Mouse (Mus musculus) myocyte (in vitro differentiated cells): ENCODE measurements at regions not wholly inside any gene's neighbourhood (a gene's known extent, or its start where the extent isn't known, plus 50 kb on each side); places are given as distances from the start of the nearest gene placed in this dataset.

ENCODE experiments used
- H3K27me3 ChIP-seq: one replicate; pipeline ENCODE4 v1.6.1; 2011; ENCODE audit not compliant: control insufficient read depth, insufficient read depth, insufficient read length
- H3K36me3 ChIP-seq: one replicate; pipeline ENCODE4 v1.6.1; 2011; ENCODE audit not compliant: control insufficient read depth, insufficient read depth
- H3K4me2 ChIP-seq: one replicate; pipeline ENCODE4 v1.6.1; 2011; ENCODE audit warnings: low read depth, control low read depth
- H3K4me3 ChIP-seq: one replicate; pipeline ENCODE4 v1.5.1; 2011; ENCODE audit warnings: mild to moderate bottlenecking, control low read depth, moderate library complexity
- H3K79me2 ChIP-seq: one replicate; pipeline ENCODE4 v1.6.1; 2011; ENCODE audit not compliant: control insufficient read depth, insufficient read depth
- H3ac ChIP-seq: one replicate; pipeline ENCODE4 v1.6.1; 2011; ENCODE audit not compliant: control insufficient read depth, insufficient read length
- CEBPB ChIP-seq: IDR thresholded peaks from 2 replicates; pipeline ENCODE4 v1.6.1; 2011; ENCODE audit warnings: mild to moderate bottlenecking, moderate library complexity; ENCODE audit not compliant: poor library complexity, insufficient read depth, severe bottlenecking
- E2F4 ChIP-seq: IDR thresholded peaks from one replicate; pipeline ENCODE4 v1.6.1; 2011; ENCODE audit warnings: mild to moderate bottlenecking, control low read depth, moderate library complexity; ENCODE audit not compliant: insufficient read depth
- MAX ChIP-seq: IDR thresholded peaks from one replicate; pipeline ENCODE4 v1.6.1; 2011; ENCODE audit warnings: low read depth, mild to moderate bottlenecking, control low read depth
- MYOD1 ChIP-seq, 3 experiments: IDR thresholded peaks; one replicate each; pipeline ENCODE4 v1.6.1; 2011; ENCODE audit warnings: control low read depth in 2 of 3, low read depth in 2 of 3, mild to moderate bottlenecking in 2 of 3, moderate library complexity in 1 of 3; ENCODE audit not compliant: insufficient read length in 2 of 3, control insufficient read depth in 1 of 3
- MYOG ChIP-seq, 3 experiments: IDR thresholded peaks; one replicate each; pipeline ENCODE4 v1.6.1; 2011; ENCODE audit warnings: control low read depth in 2 of 3, low read depth in 2 of 3, mild to moderate bottlenecking in 2 of 3; ENCODE audit not compliant: insufficient read length in 2 of 3, control insufficient read depth in 1 of 3, insufficient read depth in 1 of 3
- POLR2A ChIP-seq: IDR thresholded peaks from one replicate; pipeline ENCODE4 v1.6.1; 2011; ENCODE audit warnings: low read depth, mild to moderate bottlenecking, control low read depth, moderate library complexity; ENCODE audit not compliant: insufficient read length
- POLR2AphosphoS2 ChIP-seq: IDR thresholded peaks from one replicate; pipeline ENCODE4 v1.6.1; 2011; ENCODE audit warnings: low read depth, control low read depth; ENCODE audit not compliant: insufficient read length
- REST ChIP-seq: IDR thresholded peaks from one replicate; pipeline ENCODE4 v1.6.1; 2011; ENCODE audit warnings: mild to moderate bottlenecking, control low read depth, moderate library complexity; ENCODE audit not compliant: insufficient read depth, insufficient read length
- SRF ChIP-seq: IDR thresholded peaks from one replicate; pipeline ENCODE4 v1.6.1; 2011; ENCODE audit warnings: low read depth; ENCODE audit not compliant: control insufficient read depth, insufficient read length
- TCF12 ChIP-seq: IDR thresholded peaks from one replicate; pipeline ENCODE4 v1.6.1; 2011; ENCODE audit warnings: mild to moderate bottlenecking, control low read depth; ENCODE audit not compliant: poor library complexity, insufficient read depth, severe bottlenecking
- TCF3 ChIP-seq: IDR thresholded peaks from one replicate; pipeline ENCODE4 v1.6.1; 2011; ENCODE audit warnings: low read depth, control low read depth; ENCODE audit not compliant: insufficient read length
- USF1 ChIP-seq: IDR thresholded peaks from one replicate; pipeline ENCODE4 v1.6.1; 2011; ENCODE audit warnings: low read depth, mild to moderate bottlenecking, control low read depth, moderate library complexity

GRCm38 (mm10) chr1:179906115-179906514, 54.2 kb upstream of the Cdc42bpa start:
- H3ac ChIP-seq, result no peak overlapping the region
- no peaks in the 10 kb centered on the region for H3K36me3 ChIP-seq
- TF ChIP-seq CEBPB, result no peak
- TF ChIP-seq MAX, result no peak
- no peak for TF ChIP-seq MYOG (IDR thresholded peaks at IDR 0.05; ENCODE audit: control insufficient read depth in 1 of 3, insufficient read depth in 1 of 3, insufficient read length in 2 of 3, low read depth in 2 of 3)
- TF ChIP-seq POLR2AphosphoS2, result no peak
- no peak for TF ChIP-seq USF1
- no peak for TF ChIP-seq POLR2A
- TF ChIP-seq TCF3, result no peak
- TF ChIP-seq REST, result no peak
- no peak for TF ChIP-seq SRF
- TF ChIP-seq TCF12, result no peak
- no peak for TF ChIP-seq MYOD1 (IDR thresholded peaks at IDR 0.05; ENCODE audit: control insufficient read depth in 1 of 3, insufficient read length in 2 of 3, low read depth in 2 of 3)
- no peak for TF ChIP-seq E2F4
- no peak overlapping the region for H3K4me2 ChIP-seq
- no peaks in the 10 kb centered on the region for H3K79me2 ChIP-seq
- H3K27me3 ChIP-seq, result no peaks in the 10 kb centered on the region
- H3K4me3 ChIP-seq, result no peak overlapping the region

- Histone ChIP-seq H3K4me3 (no peak overlapping the region), H3K27me3 (no peaks in the 10 kb centered on the region), H3K4me2 (no peak overlapping the region), H3ac (no peak overlapping the region), H3K79me2 (no peaks in the 10 kb centered on the region), H3K36me3 (no peaks in the 10 kb centered on the region)
- TF ChIP-seq REST (no peak), MYOD1 (IDR thresholded peaks at IDR 0.05; ENCODE audit: control insufficient read depth in 1 of 3, insufficient read length in 2 of 3, low read depth in 2 of 3) (no peak), MYOG (IDR thresholded peaks at IDR 0.05; ENCODE audit: control insufficient read depth in 1 of 3, insufficient read depth in 1 of 3, insufficient read length in 2 of 3, low read depth in 2 of 3) (no peak), TCF12 (no peak), USF1 (no peak), POLR2AphosphoS2 (no peak), POLR2A (no peak), SRF (no peak), MAX (no peak), CEBPB (no peak), TCF3 (no peak), E2F4 (no peak)
Observed at GRCm38 (mm10) chr1:179892711-179893110, 67.6 kb upstream of the Cdc42bpa start.

GRCm38 (mm10) chr1:179887921-179888320, 72.4 kb upstream of the Cdc42bpa start:
- H3K4me3 ChIP-seq, result no peak overlapping the region
- H3K4me2 ChIP-seq, result no peak overlapping the region
- H3K36me3 ChIP-seq, result no peaks in the 10 kb centered on the region
- no peak overlapping the region for H3ac ChIP-seq
- H3K79me2 ChIP-seq, result no peaks in the 10 kb centered on the region
- TF ChIP-seq TCF12 (no peak), CEBPB (no peak), REST (no peak)
- H3K27me3 ChIP-seq, result no peaks in the 10 kb centered on the region

GRCm38 (mm10) chr1:179881222-179881621, 77.7 kb upstream of the Ahctf1 start:
- TF ChIP-seq MYOD1 (IDR thresholded peaks at IDR 0.05; ENCODE audit: control insufficient read depth in 1 of 3, insufficient read length in 2 of 3, low read depth in 2 of 3) (no peak), CEBPB (no peak), MAX (no peak), MYOG (IDR thresholded peaks at IDR 0.05; ENCODE audit: control insufficient read depth in 1 of 3, insufficient read depth in 1 of 3, insufficient read length in 2 of 3, low read depth in 2 of 3) (no peak), SRF (no peak), POLR2A (no peak), E2F4 (no peak), USF1 (no peak), TCF12 (no peak), TCF3 (no peak), POLR2AphosphoS2 (no peak), REST (no peak)
- Histone ChIP-seq H3K79me2 (no peaks in the 10 kb centered on the region), H3K27me3 (no peaks in the 10 kb centered on the region), H3K4me2 (no peak overlapping the region), H3K4me3 (no peak overlapping the region), H3K36me3 (no peaks in the 10 kb centered on the region), H3ac (no peak overlapping the region)

- Histone ChIP-seq H3K36me3 (no peaks in the 10 kb centered on the region), H3K79me2 (no peaks in the 10 kb centered on the region), H3K4me2 (no peak overlapping the region), H3ac (no peak overlapping the region), H3K27me3 (no peaks in the 10 kb centered on the region), H3K4me3 (no peak overlapping the region)
- TF ChIP-seq SRF (no peak), POLR2A (no peak)
Observed at GRCm38 (mm10) chr1:179877893-179878292, 74.4 kb upstream of the Ahctf1 start.
